Mouse (Mus musculus): ENCODE results near the gene Sema4d.

The Sema4d gene

GRCm38 (mm10) chr13:51755584-51755983, 38.0 kb downstream of the Sema4d start:
- DNase-seq (ENCODE audit: extremely low read depth, low read depth): no peak

- DNase-seq (ENCODE audit: extremely low read depth, low read depth): no peak
Observed at GRCm38 (mm10) chr13:51754559-51755126, 38.9 kb downstream of the Sema4d start.

- DNase-seq (ENCODE audit: extremely low read depth, low read depth): no peak
Observed at GRCm38 (mm10) chr13:51753802-51754444, 39.6 kb downstream of the Sema4d start.

GRCm38 (mm10) chr13:51753168-51753465, 40.4 kb downstream of the Sema4d start:
- no peak for DNase-seq (ENCODE audit: extremely low read depth, low read depth)

GRCm38 (mm10) chr13:51752346-51753167, 41.0 kb downstream of the Sema4d start:
- no peak for DNase-seq (ENCODE audit: extremely low read depth, low read depth)

GRCm38 (mm10) chr13:51749578-51750345, 43.8 kb downstream of the Sema4d start:
- DNase-seq (ENCODE audit: extremely low read depth, low read depth): no peak

GRCm38 (mm10) chr13:51748009-51748552, 45.5 kb downstream of the Sema4d start:
- DNase-seq (ENCODE audit: extremely low read depth, low read depth): peak; percentile 88

- no peak for DNase-seq (ENCODE audit: extremely low read depth, low read depth)
Observed at GRCm38 (mm10) chr13:51747069-51747468, 46.5 kb downstream of the Sema4d start.

GRCm38 (mm10) chr13:51745862-51746261, 47.7 kb downstream of the Sema4d start:
- peak; percentile 55 for DNase-seq (ENCODE audit: extremely low read depth, low read depth)

- no peak for DNase-seq (ENCODE audit: extremely low read depth, low read depth)
Observed at GRCm38 (mm10) chr13:51743855-51744254, 49.7 kb downstream of the Sema4d start.

- DNase-seq (ENCODE audit: extremely low read depth, low read depth): no peak
Observed at GRCm38 (mm10) chr13:51742551-51743052, 50.9 kb downstream of the Sema4d start.

- DNase-seq (ENCODE audit: extremely low read depth, low read depth): no peak
Observed at GRCm38 (mm10) chr13:51740776-51741175, 52.8 kb downstream of the Sema4d start.

- DNase-seq (ENCODE audit: extremely low read depth, low read depth): no peak
Observed at GRCm38 (mm10) chr13:51739713-51740112, 53.8 kb downstream of the Sema4d start.

GRCm38 (mm10) chr13:51738531-51739117, 54.9 kb downstream of the Sema4d start:
- DNase-seq (ENCODE audit: extremely low read depth, low read depth): peak; percentile 44

- DNase-seq (ENCODE audit: extremely low read depth, low read depth): peak; percentile 99
Observed at GRCm38 (mm10) chr13:51737949-51738513, 55.5 kb downstream of the Sema4d start.

GRCm38 (mm10) chr13:51737033-51737948, 56.3 kb downstream of the Sema4d start:
- peak; percentile 79 for DNase-seq (ENCODE audit: extremely low read depth, low read depth)

- peak; percentile 69 for DNase-seq (ENCODE audit: extremely low read depth, low read depth)
Observed at GRCm38 (mm10) chr13:51736007-51736911, 57.3 kb downstream of the Sema4d start.

- peak; percentile 81 for DNase-seq (ENCODE audit: extremely low read depth, low read depth)
Observed at GRCm38 (mm10) chr13:51734556-51734955, 59.0 kb downstream of the Sema4d start.

Data from MEL-GATA-1-ER (cell line).